Mouse (Mus musculus): ENCODE data around the gene Slc4a11. TPM values are rescaled to one million over a fixed set of nuclear protein-coding genes. Genes with fewer than 3 reads are reported as not detected.

Slc4a11 gene
- 1.9 and 2.2 TPM in 2 replicates for polyA plus RNA-seq (2012; rRNA removed)

- no peak for TF ChIP-seq CTCF (IDR thresholded peaks at IDR 0.05; ENCODE audit: borderline replicate concordance, extremely low read depth, insufficient read depth, insufficient read length)
- TF ChIP-seq POLR2A (IDR thresholded peaks at IDR 0.05; ENCODE audit: borderline replicate concordance, extremely low read depth, insufficient read depth, insufficient read length, poor library complexity, severe bottlenecking), result no peak
- peak; percentile 48 for DNase-seq (ENCODE audit: low read depth)
Measured at GRCm38 (mm10) chr2:130697153-130697810, at the start of gene Slc4a11. Slc4a11 (minus strand) TSS chr2:130697519.

DNA sequence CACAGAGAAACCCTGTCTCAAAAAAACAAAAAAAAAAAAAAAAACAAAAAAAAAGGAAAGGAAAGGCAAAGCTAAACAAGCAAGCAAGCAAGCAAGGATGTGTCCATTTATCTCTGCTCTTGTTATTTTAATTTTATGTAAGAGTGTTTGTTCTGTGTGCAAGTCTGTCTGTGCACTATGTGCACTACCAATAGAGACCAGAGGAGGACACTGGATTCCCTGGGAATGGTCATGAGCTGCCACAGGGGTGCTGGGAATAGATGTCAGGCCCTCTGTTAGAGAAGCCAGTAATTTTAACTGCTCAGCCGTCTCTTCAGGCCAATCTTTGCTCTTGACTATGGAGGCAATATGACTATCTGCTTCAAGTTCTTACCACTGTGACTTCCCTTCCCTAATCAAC, 46.3 kb upstream of the Slc4a11 start:
- DNase-seq (ENCODE audit: low read depth), result no peak
- TF ChIP-seq CTCF (IDR thresholded peaks at IDR 0.05; ENCODE audit: borderline replicate concordance, extremely low read depth, insufficient read depth, insufficient read length) (peak; percentile 14; the same call in 1 of the 2 replicates), POLR2A (IDR thresholded peaks at IDR 0.05; ENCODE audit: borderline replicate concordance, extremely low read depth, insufficient read depth, insufficient read length, poor library complexity, severe bottlenecking) (no peak)

DNA sequence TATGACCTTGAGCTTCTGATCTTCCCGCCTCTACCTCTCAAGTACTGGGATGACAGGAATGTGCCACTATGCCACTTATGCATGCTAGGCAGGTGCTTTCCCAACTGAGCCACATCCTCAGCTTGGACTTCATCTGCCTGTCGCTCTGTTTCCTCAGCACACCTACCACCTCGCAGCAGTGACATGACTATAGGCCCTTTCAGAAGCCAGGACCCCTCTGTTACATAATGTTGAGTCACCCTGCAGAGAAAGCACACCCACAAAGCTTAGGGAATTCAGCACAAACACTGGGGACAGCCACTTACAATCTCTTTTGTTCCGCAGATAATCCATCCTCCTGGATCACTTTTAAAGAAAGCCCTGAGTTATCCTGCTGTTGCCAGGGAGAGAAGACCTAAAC, 42.8 kb upstream of the Slc4a11 start:
- no peak for DNase-seq (ENCODE audit: low read depth)
- no peak for TF ChIP-seq POLR2A (IDR thresholded peaks at IDR 0.05; ENCODE audit: borderline replicate concordance, extremely low read depth, insufficient read depth, insufficient read length, poor library complexity, severe bottlenecking)
- no peak for TF ChIP-seq CTCF (IDR thresholded peaks at IDR 0.05; ENCODE audit: borderline replicate concordance, extremely low read depth, insufficient read depth, insufficient read length)

DNA sequence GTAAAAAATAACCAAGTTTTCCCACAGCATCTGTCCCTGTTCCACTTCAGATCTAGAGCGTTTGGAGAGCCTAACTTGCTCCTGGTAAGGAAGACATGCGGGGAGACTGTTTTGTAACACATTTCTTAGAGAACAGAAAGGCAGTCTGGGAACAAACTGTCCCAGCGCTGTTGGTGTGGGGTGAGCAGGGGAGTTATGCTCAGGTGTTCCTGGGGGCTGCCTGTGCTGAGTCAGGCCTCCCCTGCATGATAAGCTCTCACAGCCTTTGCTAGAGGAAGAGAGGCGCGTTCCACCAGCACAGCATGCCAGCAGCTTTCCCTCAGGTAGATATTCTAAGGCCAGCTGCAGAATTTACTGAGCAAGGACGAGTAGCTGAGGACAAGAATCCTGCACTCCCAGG, 40.7 kb upstream of the Slc4a11 start:
- TF ChIP-seq CTCF (IDR thresholded peaks at IDR 0.05; ENCODE audit: borderline replicate concordance, extremely low read depth, insufficient read depth, insufficient read length) (no peak), POLR2A (IDR thresholded peaks at IDR 0.05; ENCODE audit: borderline replicate concordance, extremely low read depth, insufficient read depth, insufficient read length, poor library complexity, severe bottlenecking) (no peak)
- no peak for DNase-seq (ENCODE audit: low read depth)

- TF ChIP-seq POLR2A (IDR thresholded peaks at IDR 0.05; ENCODE audit: borderline replicate concordance, extremely low read depth, insufficient read depth, insufficient read length, poor library complexity, severe bottlenecking), result no peak
- no peak for TF ChIP-seq CTCF (IDR thresholded peaks at IDR 0.05; ENCODE audit: borderline replicate concordance, extremely low read depth, insufficient read depth, insufficient read length)
Measured at GRCm38 (mm10) chr2:130735281-130735680, 38.0 kb upstream of the Slc4a11 start.

DNA sequence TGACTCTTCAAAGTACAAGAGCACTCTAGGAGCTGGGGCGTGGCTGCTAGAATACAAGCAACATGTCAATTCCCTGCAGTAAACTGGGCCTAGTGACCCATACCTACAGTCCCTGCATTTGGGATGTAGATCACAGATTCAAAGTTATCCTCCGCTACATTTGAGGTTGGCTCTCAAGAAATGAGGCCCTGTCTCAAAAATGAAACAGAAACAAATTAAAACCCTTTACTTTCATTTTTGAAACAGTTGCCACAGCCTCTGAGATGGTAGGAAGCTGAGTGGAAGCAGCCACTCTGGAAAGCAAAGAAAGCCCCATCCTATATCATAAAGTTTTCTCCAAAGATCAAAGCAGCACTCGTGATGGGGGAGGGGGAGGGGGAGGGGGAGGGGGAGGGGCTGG, 36.1 kb upstream of the Slc4a11 start:
- TF ChIP-seq CTCF (IDR thresholded peaks at IDR 0.05; ENCODE audit: borderline replicate concordance, extremely low read depth, insufficient read depth, insufficient read length), result no peak
- no peak for TF ChIP-seq POLR2A (IDR thresholded peaks at IDR 0.05; ENCODE audit: borderline replicate concordance, extremely low read depth, insufficient read depth, insufficient read length, poor library complexity, severe bottlenecking)
- DNase-seq (ENCODE audit: low read depth), result no peak

More at GRCm38 (mm10) chr2:130735281-130735680, 38.0 kb upstream of the Slc4a11 start:
- DNase-seq (ENCODE audit: low read depth), result no peak

DNA sequence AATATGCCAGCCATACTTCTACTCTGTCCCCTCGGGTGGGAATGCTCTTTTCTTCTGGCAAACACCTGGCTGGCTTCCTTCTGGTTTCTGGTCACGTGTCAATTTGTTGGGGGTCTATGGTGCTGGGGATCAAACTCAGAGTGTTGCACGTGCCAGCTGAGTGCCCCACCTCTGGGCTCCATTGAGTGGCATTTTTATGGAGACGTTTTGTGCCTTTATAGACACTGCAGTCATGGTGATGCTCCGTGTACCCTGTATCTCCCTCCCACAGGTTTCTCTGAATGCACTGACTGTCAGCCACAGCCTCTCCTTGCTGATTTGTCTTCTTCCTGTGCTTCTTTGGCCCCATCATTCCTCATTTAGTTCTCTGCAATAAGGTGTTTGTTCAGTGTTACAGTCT, 34.5 kb upstream of the Slc4a11 start:
- no peak for DNase-seq (ENCODE audit: low read depth)
- TF ChIP-seq CTCF (IDR thresholded peaks at IDR 0.05; ENCODE audit: borderline replicate concordance, extremely low read depth, insufficient read depth, insufficient read length), result no peak
- no peak for TF ChIP-seq POLR2A (IDR thresholded peaks at IDR 0.05; ENCODE audit: borderline replicate concordance, extremely low read depth, insufficient read depth, insufficient read length, poor library complexity, severe bottlenecking)

DNA sequence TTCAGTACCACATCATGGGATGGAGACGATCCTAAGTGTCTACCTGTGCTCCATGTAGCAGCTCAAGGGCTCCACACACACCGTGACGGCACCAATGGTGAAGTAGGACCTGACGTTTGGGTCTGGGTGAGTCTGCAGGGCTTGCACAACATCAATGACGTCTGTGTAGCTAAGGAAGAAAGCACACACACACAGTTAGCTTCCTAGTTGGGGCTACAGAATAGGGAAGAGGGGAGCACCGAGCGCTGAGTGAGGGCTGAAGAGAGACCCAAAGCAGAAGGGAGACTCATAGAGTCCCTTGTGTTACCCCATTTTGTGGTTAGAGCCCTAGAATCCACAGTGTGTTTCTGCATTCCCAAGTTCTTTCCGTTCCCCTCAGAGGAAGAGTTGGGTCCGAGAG, 33.4 kb upstream of the Slc4a11 start:
- no peak for TF ChIP-seq CTCF (IDR thresholded peaks at IDR 0.05; ENCODE audit: borderline replicate concordance, extremely low read depth, insufficient read depth, insufficient read length)
- TF ChIP-seq POLR2A (IDR thresholded peaks at IDR 0.05; ENCODE audit: borderline replicate concordance, extremely low read depth, insufficient read depth, insufficient read length, poor library complexity, severe bottlenecking), result no peak

GRCm38 (mm10) chr2:130728906-130729585, 31.7 kb upstream of the Slc4a11 start:
- no peak for TF ChIP-seq POLR2A (IDR thresholded peaks at IDR 0.05; ENCODE audit: borderline replicate concordance, extremely low read depth, insufficient read depth, insufficient read length, poor library complexity, severe bottlenecking)
- TF ChIP-seq CTCF (IDR thresholded peaks at IDR 0.05; ENCODE audit: borderline replicate concordance, extremely low read depth, insufficient read depth, insufficient read length), result no peak
- no peak for DNase-seq (ENCODE audit: low read depth)

More for the DNA sequence above, 33.4 kb upstream of the Slc4a11 start:
- DNase-seq (ENCODE audit: low read depth), result no peak

GRCm38 (mm10) chr2:130727752-130728151, 30.4 kb upstream of the Slc4a11 start:
- no peak for DNase-seq (ENCODE audit: low read depth)
- no peak for TF ChIP-seq POLR2A (IDR thresholded peaks at IDR 0.05; ENCODE audit: borderline replicate concordance, extremely low read depth, insufficient read depth, insufficient read length, poor library complexity, severe bottlenecking)
- TF ChIP-seq CTCF (IDR thresholded peaks at IDR 0.05; ENCODE audit: borderline replicate concordance, extremely low read depth, insufficient read depth, insufficient read length), result no peak

DNA sequence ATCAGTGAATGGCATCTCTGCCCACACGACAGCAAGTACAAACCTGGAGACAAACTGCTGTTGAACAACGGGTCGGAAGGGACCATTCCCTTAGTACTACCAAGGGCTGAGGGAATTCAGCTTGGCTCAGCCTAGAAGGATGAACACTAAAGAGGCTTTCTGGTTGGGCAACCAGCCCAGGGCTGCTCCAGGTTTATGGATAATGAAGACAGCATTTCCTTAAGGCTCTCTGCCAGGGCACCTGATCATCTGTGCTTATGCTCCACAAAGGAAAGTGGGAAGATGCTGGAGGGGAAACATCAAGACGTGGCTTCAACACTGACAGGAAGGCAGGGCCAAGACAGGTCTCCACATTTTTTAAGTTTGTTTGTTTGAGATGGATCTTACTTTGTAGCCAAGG, 27.1 kb upstream of the Slc4a11 start:
- no peak for TF ChIP-seq CTCF (IDR thresholded peaks at IDR 0.05; ENCODE audit: borderline replicate concordance, extremely low read depth, insufficient read depth, insufficient read length)
- no peak for DNase-seq (ENCODE audit: low read depth)

DNA sequence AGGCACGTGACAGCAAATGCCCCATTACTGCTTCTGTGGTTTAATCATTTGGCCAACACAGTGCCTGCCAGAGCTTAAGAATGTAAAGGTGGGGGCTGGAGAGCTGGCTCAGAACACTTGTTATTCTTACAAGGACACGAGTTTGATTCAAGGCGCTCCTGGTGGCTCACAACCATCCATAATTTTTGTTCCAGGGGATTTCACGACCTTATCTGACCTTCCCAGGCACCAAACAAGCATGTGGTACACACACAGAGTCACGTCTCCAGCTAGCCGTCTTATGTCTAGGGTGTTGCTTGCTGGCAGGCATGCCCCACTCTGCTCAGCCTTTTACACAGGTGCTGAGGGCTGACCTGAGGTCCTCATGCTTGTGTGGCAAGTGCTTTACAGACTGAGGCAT, 20.6 kb upstream of the Slc4a11 start:
- TF ChIP-seq POLR2A (IDR thresholded peaks at IDR 0.05; ENCODE audit: borderline replicate concordance, extremely low read depth, insufficient read depth, insufficient read length, poor library complexity, severe bottlenecking), result no peak
- no peak for TF ChIP-seq CTCF (IDR thresholded peaks at IDR 0.05; ENCODE audit: borderline replicate concordance, extremely low read depth, insufficient read depth, insufficient read length)
- DNase-seq (ENCODE audit: low read depth), result no peak

Data from brain, embryonic 14.5 days (tissue).